In the genomic region with DNA sequence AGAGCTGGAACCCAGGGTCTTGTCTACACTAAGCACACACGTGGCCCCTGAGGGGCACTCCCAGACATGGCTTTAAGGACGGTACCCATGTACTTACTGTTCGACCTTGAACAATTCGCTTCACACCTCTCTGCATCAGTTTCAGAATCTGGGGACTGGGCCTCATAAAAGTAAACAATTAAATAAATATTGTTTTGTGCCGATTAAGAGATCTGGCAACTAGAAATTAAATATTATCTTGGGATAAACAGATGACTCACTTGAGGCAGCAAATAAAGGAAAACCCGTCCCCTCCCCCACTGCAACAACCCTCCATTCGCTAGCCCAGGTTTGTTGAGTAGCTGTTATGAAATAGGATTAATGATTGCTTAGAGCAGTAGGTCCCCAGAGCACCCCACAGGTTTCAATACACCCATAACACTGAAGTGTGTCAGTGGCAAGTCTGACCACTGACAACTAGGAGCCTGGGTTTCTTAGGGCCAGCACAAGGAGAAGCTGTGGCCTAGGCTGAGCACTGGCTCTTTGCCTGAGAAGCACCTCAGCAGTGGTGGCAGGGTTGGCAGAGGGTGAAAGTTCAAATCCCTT, we compare ENCODE assay signal across 23 mouse cellular contexts.
DNase-seq lines count a peak whose midpoint lies in the region; ATAC-seq lines count a peak whose summit lies in the region.
"Had no signal": no experiment of that assay in that cellular context is flagged by ENCODE, and none has a peak within 500 bp of the region (broad histone marks: within the 10 kb centered on the region; RNA-seq: fewer than 3 reads in every experiment).

No protein-coding gene starts in this region.

- H3K4me2 ChIP-seq in kidney, embryonic 16.5 days (replicated peaks; ENCODE audit: low read depth, low read length) = no peak overlapping the region
- H3K4me2 ChIP-seq: heart, embryonic 11.5 days; midbrain, embryonic 11.5 days had no signal

- peak; percentile 67 for DNase-seq in kidney, adult 11 months
- DNase-seq in lung, adult 18-20 months = peak; percentile 16 to 24
- no peak for DNase-seq in lung, postnatal 14 days
- DNase-seq in urinary bladder, postnatal 14 days (ENCODE audit: low spot score) = peak; percentile 4
- DNase-seq in urinary bladder, postnatal 25 days (ENCODE audit: low spot score) = no peak
- DNase-seq in left cerebral cortex, adult 11 months (ENCODE audit: low spot score) = no peak
- no peak for DNase-seq in cerebellum, postnatal 25 days
- DNase-seq: cerebellum, adult 9-11 months; forebrain, postnatal 0 days; gastrocnemius, postnatal 14 days; heart, adult 11 months; right cerebral cortex, postnatal 14 days; thymus, adult 2 months; thymus, postnatal 4 days had no signal

- no peak overlapping the region for H3K4me3 ChIP-seq in kidney, embryonic 16.5 days (ENCODE audit: low read length)
- H3K4me3 ChIP-seq: forebrain, embryonic 10.5 days; layer of hippocampus, adult 2 months had no signal

- H3K4me1 ChIP-seq in kidney, embryonic 16.5 days (ENCODE audit: insufficient read depth, low read length) = no peaks in the 10 kb centered on the region

- H3K27me3 ChIP-seq in kidney, embryonic 16.5 days (ENCODE audit: insufficient read depth, low read length) = peaks cover 50% of the 10 kb centered on the region

- H3K9ac ChIP-seq in kidney, embryonic 16.5 days (replicated peaks; ENCODE audit: low read length) = no peak overlapping the region
- H3K9ac ChIP-seq: forebrain, postnatal 0 days; liver, embryonic 14.5 days had no signal

- no peak for ATAC-seq in kidney, embryonic 16.5 days (ENCODE audit: low FRiP score, low TSS enrichment)
- ATAC-seq: forebrain, postnatal 0 days; hindbrain, postnatal 0 days; intestine, embryonic 16.5 days had no signal

- H3K36me3 ChIP-seq in kidney, embryonic 16.5 days (ENCODE audit: insufficient read depth, low read length) = no peaks in the 10 kb centered on the region
- H3K36me3 ChIP-seq: forebrain, embryonic 10.5 days had no signal

- no peak overlapping the region for H3K27ac ChIP-seq in kidney, embryonic 16.5 days (ENCODE audit: low read length)
- H3K27ac ChIP-seq: forebrain, embryonic 10.5 days; hindbrain, postnatal 0 days; layer of hippocampus, adult 2 months; liver, embryonic 14.5 days; stomach, postnatal 0 days had no signal

- WGBS in kidney, embryonic 16.5 days = 74% methylated on average over 7 of the region's 7 CpGs

- no peaks in the 10 kb centered on the region for H3K9me3 ChIP-seq in kidney, embryonic 16.5 days (ENCODE audit: low read length)
- H3K9me3 ChIP-seq: forebrain, embryonic 10.5 days had no signal

Comparison
In these comparisons a context has a peak if more than half of its experiments do, and no peak if none do; other contexts are left out.
1. DNase-seq: peak in kidney, adult 11 months (single experiment), lung, adult 18-20 months (2 of 2) and urinary bladder, postnatal 14 days (single experiment); none in lung, postnatal 14 days (single experiment), urinary bladder, postnatal 25 days (single experiment), left cerebral cortex, adult 11 months (single experiment) and cerebellum, postnatal 25 days (0 of 2).